Mouse (Mus musculus) frontal cortex, postnatal 14 days (tissue): Measurements from ENCODE around the gene Casc4.
A peak's percentile ranks its signal among the peaks of the same experiment; 100 is the strongest.
"Not testable (repeated sequence)": the region's sequence is repeated elsewhere in the genome, so short reads cannot be mapped to it uniquely, and the experiment has no call there.

Source experiments
- DNase-seq, 2 experiments: peaks; one replicate each; pipeline ENCODE4 v3.0.0; 2022; ENCODE audit warnings: low spot score in 2 of 2

The Casc4 gene

GRCm38 (mm10) chr2:121916047-121916970 is 49.5 kb downstream of the Casc4 start:
- DNase-seq, result no peak

GRCm38 (mm10) chr2:121937624-121938023 is 70.9 kb downstream of the Casc4 start:
- not testable (repeated sequence) for DNase-seq

DNA sequence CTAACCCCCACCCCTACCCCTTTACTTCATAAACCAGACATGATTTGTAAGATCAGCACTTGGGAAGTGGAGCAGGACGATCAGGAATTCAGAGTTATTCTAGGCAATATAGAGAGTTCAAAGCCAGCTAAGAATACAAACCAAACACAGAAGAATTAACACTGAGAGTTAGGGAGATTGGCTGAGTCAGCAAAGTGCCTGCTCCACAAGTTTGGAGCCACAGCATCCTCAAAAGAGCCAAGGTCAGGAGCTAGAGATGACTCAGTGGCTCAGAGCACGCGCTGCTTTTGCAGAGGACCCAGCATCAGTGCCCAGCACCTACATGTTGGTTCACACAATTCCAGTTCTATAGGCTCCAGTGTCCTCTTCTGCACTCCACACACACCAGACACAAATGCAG is 76.6 kb downstream of the Casc4 start:
- DNase-seq, result no peak

DNA sequence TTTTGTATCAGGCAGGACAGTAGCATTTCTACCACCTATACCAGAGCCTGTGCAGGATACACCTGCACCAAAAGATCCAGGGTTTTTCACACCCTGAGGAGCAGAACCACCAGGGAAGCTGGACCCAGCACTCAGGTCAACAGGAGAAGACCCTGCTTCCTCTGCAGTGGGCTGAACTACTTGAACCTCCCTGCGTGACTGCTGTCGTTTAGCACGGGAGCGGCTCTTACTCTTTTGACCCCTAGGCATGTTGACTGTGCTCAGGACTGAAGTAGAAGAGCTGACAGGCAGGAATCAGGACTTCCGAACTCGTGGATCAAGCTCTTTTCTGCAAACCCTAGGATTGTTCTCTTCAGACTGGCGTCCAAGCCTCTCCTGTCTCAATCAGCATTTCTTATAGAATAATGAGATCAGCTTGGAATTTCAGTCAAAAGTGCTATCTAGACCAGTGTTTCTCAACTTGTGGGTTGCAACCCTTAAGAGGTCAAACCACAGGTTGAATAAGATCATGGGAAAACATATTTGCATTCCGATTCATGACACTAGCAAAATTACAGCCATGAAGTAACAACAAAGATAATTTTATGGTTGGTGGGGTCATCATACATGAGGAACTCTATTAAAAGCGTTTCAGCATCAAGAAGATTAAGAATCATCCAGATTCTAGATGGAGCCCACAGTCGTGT is 88.3 kb downstream of the Casc4 start:
- no peak for DNase-seq

DNA sequence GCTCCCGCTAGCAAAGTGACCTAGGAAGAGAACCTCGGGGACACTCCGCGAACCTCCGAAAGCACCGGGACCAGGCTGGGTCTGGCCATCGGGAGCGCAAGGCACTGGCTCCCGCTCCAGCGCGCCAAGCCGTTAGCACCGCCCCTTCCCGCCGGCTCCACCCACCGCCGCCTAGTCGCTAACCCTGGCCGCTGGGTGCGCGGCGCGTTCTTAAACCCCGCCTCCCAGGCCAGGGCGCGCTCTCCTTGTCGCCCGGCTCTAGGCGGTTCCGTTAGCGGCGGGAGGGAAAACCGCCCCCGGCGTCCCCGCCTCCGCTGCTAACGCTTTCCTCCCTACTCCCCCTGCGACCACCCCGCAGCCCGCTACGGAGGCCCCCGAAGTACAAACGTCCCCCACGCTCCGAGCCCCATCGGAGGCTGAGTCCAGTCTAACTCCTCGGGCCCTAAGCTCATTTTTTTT is 89.0 kb downstream of the Casc4 start, which contains the start of the genes Ctdspl2 and Mageb3:
Gene Ctdspl2 (plus strand): TSS at position 237 of the 459 bp plus-strand sequence.
Gene Mageb3 (minus strand): TSS at position 328 of the 459 bp plus-strand sequence.
- DNase-seq, result peak; percentile 90 to 91

GRCm38 (mm10) chr2:121956224-121957018 is 89.7 kb downstream of the Casc4 start:
- DNase-seq, result peak; percentile 90 to 91

GRCm38 (mm10) chr2:121957216-121957792 is 90.5 kb downstream of the Casc4 start:
- no peak for DNase-seq
